Mouse (Mus musculus) CD4-positive naive resting alpha-beta T cell, adult 76 days (primary cell): ENCODE measurements around the gene Gm20604. TPM values are rescaled to one million over a fixed set of nuclear protein-coding genes. Genes with fewer than 3 reads are reported as not detected.

Experiments used
- total RNA-seq: library from RNA; stranded (reverse); gene quantifications from one replicate; pipeline ENCODE4 v1.2.4, GENCODE M21; 2023

Gm20604 gene
- total RNA-seq = 4.4 TPM

DNA sequence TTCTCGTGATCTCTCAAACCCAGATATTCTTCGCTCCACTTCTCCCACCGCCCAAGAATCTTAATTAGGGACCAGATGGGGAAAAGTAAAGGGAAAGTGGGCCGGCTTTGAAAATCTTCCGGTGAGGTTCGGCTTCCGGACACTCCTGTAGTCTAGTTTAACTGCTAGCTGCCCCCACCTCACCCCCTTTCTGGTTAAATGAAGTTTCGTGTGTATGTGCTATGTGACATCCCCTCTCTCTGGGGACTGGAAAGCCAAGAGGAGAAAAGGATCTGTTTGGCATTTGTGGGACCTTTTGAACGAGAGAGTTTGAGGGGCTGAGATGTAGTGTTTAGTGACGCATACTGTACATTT is at the start of gene Gm20604:
Gene Gm20604 (minus strand): TSS at position 270 of the 354 bp plus-strand sequence.

DNA sequence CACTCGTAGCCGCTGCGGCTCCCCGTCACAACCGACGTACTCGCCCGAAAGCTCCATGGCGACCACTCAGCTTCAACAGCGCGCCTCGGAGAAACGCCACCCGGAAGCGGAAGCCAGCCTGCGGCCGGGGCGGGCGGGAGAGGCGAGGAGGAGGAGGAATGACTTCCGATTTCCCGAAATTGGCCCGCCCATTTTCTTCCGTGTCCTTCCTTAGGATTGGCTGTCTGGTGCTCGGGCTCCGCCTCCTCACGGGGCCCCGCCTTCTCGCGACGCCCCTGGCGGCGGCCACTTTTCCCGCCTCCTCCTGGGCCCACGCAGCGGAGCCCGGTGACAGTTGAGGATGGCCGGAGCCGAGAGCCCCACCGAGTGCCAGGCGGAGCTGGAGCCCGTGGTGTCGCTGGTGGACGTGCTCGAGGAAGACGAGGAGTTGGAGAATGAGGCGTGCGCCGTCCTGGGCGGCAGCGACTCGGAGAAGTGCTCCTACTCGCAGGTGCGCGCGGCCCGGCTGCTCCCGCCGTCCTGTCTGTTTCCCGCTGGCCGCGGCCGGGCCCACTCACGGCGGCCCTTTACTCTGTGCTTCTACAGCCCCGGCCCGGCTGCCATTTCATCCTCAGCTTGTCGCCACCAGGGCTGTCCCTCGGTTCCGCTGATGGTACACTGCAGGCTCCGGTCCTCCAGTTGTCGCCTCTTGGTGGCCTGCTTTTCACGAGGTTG is 626 bp downstream of the Gm20604 start, which contains the start of the genes Gm28051, Gon7 and Ubr7:
Gene Gm28051 (minus strand): TSS at position 77 of the 714 bp plus-strand sequence.
Gene Gon7 (minus strand): TSS at position 115 of the 714 bp plus-strand sequence.
Gene Ubr7 (plus strand): TSS at position 279 of the 714 bp plus-strand sequence.

DNA sequence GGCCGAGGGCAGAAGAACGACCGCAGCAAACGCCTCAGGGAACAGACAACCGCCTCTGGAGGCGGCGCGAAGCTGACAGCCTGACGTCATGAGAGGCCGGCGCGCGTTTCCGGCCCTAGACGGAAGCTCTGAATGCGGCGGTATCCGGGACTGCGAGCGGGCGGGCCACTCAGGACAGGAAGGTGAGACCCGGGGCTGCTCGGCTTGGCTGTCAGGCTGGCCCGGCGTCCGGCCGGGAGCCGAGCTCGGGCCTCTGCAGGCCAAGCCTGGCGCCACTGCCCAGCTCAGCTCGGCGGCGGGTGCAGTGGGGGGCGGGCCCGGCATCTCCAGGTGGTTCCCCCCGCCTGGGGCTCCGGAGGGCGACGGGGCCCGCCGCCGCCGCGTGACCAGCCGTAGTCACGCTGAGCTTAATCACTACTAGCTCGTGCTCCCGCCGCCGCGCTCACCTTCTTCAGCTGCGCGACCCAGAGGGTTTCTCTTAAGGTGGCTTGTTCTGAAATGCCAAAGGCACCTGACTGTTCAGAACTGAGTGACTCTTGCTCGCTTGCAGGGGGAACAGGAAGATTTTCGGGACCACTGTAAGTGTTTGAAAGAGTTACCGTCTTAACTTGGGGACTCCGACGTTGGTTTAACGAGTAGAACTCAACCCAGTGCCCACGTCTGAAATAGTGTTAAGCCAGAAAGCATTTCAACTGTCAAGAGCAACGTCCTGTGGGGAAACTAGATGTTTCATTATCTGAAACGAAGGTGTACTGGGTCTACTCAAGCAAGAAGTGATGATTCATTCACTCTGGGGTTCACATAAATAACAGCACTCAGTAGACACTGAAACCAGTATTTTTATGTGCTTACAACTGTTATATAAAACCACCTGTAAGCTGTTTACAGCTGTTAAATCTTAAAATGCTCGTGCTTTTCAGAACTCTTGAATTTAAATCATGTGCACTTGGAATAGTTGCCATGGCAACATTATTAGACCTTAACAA is 14.6 kb downstream of the Gm20604 start, which contains the start of the genes Moap1 and Tmem251:
Gene Moap1 (minus strand): TSS at position 73 of the 986 bp plus-strand sequence.
Gene Tmem251 (plus strand): TSS at position 174 of the 986 bp plus-strand sequence.

DNA sequence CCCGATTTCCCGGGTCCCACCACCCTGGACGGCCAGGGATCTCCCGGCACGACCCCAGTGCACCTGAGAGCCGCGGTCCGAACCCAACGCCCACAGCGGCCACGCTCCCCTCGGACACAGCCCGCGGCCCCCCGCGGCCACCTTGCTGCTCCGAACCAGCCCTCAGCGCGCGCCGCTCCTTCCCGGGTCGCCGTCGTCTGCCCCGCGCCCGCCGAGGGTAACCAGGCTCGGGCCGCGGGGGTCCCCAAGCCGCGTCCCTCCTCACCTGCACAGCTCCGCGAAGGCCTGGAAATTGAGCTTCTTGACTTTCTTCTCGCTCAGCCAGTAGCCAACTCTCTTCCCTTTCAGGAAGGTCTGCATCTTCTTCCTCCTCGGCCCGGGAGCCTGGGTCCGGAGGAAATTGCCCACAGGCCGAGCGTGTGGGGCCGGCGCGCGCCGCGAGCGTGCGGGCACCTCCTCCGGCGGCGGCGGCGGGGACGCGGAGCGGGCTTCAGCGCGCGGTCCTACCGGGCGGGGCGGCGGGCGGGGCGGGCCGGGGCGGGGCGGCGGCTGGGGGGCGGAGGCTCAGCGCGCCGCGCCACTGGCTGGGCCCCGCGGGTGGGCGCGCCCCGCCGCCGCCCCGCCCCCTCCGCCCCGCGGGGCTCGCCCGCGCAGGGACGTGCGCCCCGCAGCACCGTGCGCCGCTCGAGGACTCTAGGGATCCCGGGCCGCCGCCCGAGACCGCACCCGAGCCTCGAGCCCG is 53.8 kb downstream of the Gm20604 start, which contains the start of gene Itpk1:
Gene Itpk1 (minus strand): TSS at position 474 of the 742 bp plus-strand sequence.

Other genes starting within 250 kb of the Gm20604 start
- not detected for gene Chga, start 203.7 kb downstream of the Gm20604 start, total RNA-seq
- gene Itpk1, start 53.7 kb downstream of the Gm20604 start, total RNA-seq = 49.7 TPM
- gene Moap1, start 15.0 kb downstream of the Gm20604 start, total RNA-seq = 11.9 TPM
- 16.1 TPM for gene Tmem251, start 14.9 kb downstream of the Gm20604 start, total RNA-seq
- not detected for gene Gm28051, start 907 bp downstream of the Gm20604 start, total RNA-seq
- gene Gon7, start 869 bp downstream of the Gm20604 start, total RNA-seq = 21.9 TPM
- 20.4 TPM for gene Ubr7, start 705 bp downstream of the Gm20604 start, total RNA-seq
- gene Btbd7, start 119.8 kb upstream of the Gm20604 start, total RNA-seq = 59.6 TPM
- gene Cox8c, start 140.6 kb upstream of the Gm20604 start, total RNA-seq = not detected
- not detected for gene Unc79, start 190.2 kb upstream of the Gm20604 start, total RNA-seq